8 mouse cellular contexts compared by ENCODE assay signal in genomic region chr2:121474180-121474535, GRCm38 (mm10). TPM values are rescaled to one million over a fixed set of nuclear protein-coding genes. Genes with fewer than 3 reads are reported as not detected.
A peak's percentile ranks its signal among the peaks of the same experiment; 100 is the strongest.
DNase-seq lines count a peak whose midpoint lies in the region; ATAC-seq and TF ChIP-seq lines count a peak whose summit lies in the region.

No protein-coding gene starts in this region.

- no peak for TF ChIP-seq CTCF in left cerebral cortex, adult 2 months (IDR thresholded peaks at IDR 0.05)
- no peak for TF ChIP-seq CTCF in intestine, postnatal 0 days (IDR thresholded peaks at IDR 0.05; ENCODE audit: low read depth)

- peak overlapping the region; percentile 74 for H3K9ac ChIP-seq in embryonic facial prominence, embryonic 13.5 days
- peak overlapping the region; percentile 57; the same call in 1 of the 2 replicates for H3K9ac ChIP-seq in intestine, postnatal 0 days (ENCODE audit: low read depth, low read length)
- H3K9ac ChIP-seq in neural tube, embryonic 12.5 days, result no peak overlapping the region

- H3K27me3 ChIP-seq in embryonic facial prominence, embryonic 13.5 days, result no peaks in the 10 kb centered on the region
- H3K27me3 ChIP-seq in intestine, postnatal 0 days (replicated peaks; ENCODE audit: control insufficient read depth, insufficient read depth, low read length), result no peaks in the 10 kb centered on the region
- no peaks in the 10 kb centered on the region for H3K27me3 ChIP-seq in neural tube, embryonic 12.5 days (replicated peaks)

- H3K27ac ChIP-seq in left cerebral cortex, adult 2 months, result peak overlapping the region; percentile 44; the same call in 1 of the 2 replicates
- peak overlapping the region; percentile 5; the same call in 1 of the 2 replicates for H3K27ac ChIP-seq in embryonic facial prominence, embryonic 13.5 days
- peak overlapping the region; percentile 70 for H3K27ac ChIP-seq in intestine, postnatal 0 days (ENCODE audit: low read depth, low read length)
- no peak overlapping the region for H3K27ac ChIP-seq in neural tube, embryonic 12.5 days

- peak overlapping the region; percentile 75 for H3K4me2 ChIP-seq in embryonic facial prominence, embryonic 13.5 days
- H3K4me2 ChIP-seq in intestine, postnatal 0 days (replicated peaks; ENCODE audit: low read depth), result peak overlapping the region; percentile 75
- H3K4me2 ChIP-seq in neural tube, embryonic 12.5 days (replicated peaks), result peak overlapping the region; percentile 75

- 31% methylated on average over 8 of the region's 8 CpGs for WGBS in embryonic facial prominence, embryonic 13.5 days
- 27% methylated on average over 8 of the region's 8 CpGs for WGBS in intestine, postnatal 0 days
- WGBS in neural tube, embryonic 12.5 days, result 35% methylated on average over 8 of the region's 8 CpGs

- no peaks in the 10 kb centered on the region for H3K4me1 ChIP-seq in embryonic facial prominence, embryonic 13.5 days
- no peaks in the 10 kb centered on the region for H3K4me1 ChIP-seq in intestine, postnatal 0 days (replicated peaks; ENCODE audit: control insufficient read depth, insufficient read depth, low read length)
- no peaks in the 10 kb centered on the region for H3K4me1 ChIP-seq in neural tube, embryonic 12.5 days

- no peak for DNase-seq in left cerebral cortex, adult 2 months (ENCODE audit: extremely low spot score in 1 of 2, low spot score in 2 of 2)
- no peak for DNase-seq in left cerebral cortex, postnatal 14 days (ENCODE audit: low spot score in 2 of 2)
- DNase-seq in natural killer cell, adult 2 months (ENCODE audit: low spot score in 2 of 2), result no peak
- no peak for DNase-seq in thymus, postnatal 36 days
- DNase-seq in embryo, embryonic 9.5 days (ENCODE audit: extremely low spot score), result no peak

- intact Hi-C loops in left cerebral cortex, adult 2 months (cut with DNase I), result loop anchor here (1.0 kb wide), 1 partner anchor 32 kb away; the partner anchor contains the start of genes Mfap1a and Wdr76
- intact Hi-C loops in left cerebral cortex, postnatal 14 days (cut with DNase I), result loop anchor here (5.0 kb wide), 1 partner anchor 33 kb away; the partner anchor contains the start of genes Mfap1a and Wdr76

- peaks cover 10% of the 10 kb centered on the region; the same call in 1 of the 2 replicates for H3K36me3 ChIP-seq in embryonic facial prominence, embryonic 13.5 days
- H3K36me3 ChIP-seq in intestine, postnatal 0 days (ENCODE audit: control insufficient read depth, insufficient read depth), result no peaks in the 10 kb centered on the region
- peaks cover 3% of the 10 kb centered on the region for H3K36me3 ChIP-seq in neural tube, embryonic 12.5 days

- no peaks in the 10 kb centered on the region for H3K9me3 ChIP-seq in embryonic facial prominence, embryonic 13.5 days
- no peaks in the 10 kb centered on the region for H3K9me3 ChIP-seq in intestine, postnatal 0 days (ENCODE audit: control insufficient read depth)
- H3K9me3 ChIP-seq in neural tube, embryonic 12.5 days, result no peaks in the 10 kb centered on the region

- peak overlapping the region; percentile 63 for H3K4me3 ChIP-seq in left cerebral cortex, adult 2 months
- H3K4me3 ChIP-seq in embryonic facial prominence, embryonic 13.5 days, result peak overlapping the region; percentile 64
- H3K4me3 ChIP-seq in intestine, postnatal 0 days (ENCODE audit: low read depth, low read length), result peak overlapping the region; percentile 67
- peak overlapping the region; percentile 61 for H3K4me3 ChIP-seq in neural tube, embryonic 12.5 days

- ATAC-seq in embryonic facial prominence, embryonic 13.5 days (ENCODE audit: insufficient number of reproducible peaks, insufficient read depth, low FRiP score, low TSS enrichment, low read depth), result no peak
- ATAC-seq in intestine, postnatal 0 days, result 0 out of 2 replicates have a peak, but pooled peaks have one; percentile 8
- ATAC-seq in neural tube, embryonic 12.5 days (ENCODE audit: low FRiP score, low read depth), result peak; percentile 54

RNA-seq across cellular contexts. Expression of gene Mfap1b, which starts 0.3 kb away (rescaled TPM):
- total RNA-seq in left cerebral cortex, adult 2 months (2021), result 10 to 100 TPM; 40.9 to 41.5 TPM
- total RNA-seq in left cerebral cortex, postnatal 14 days (2021), result 10 to 100 TPM; 40.3 to 41.8 TPM
- polyA plus RNA-seq in embryonic facial prominence, embryonic 13.5 days (2015; fragmentation: Nextera tagmentation; extraction: Ambion mirVana), result 63.3 and 64.2 TPM in 2 replicates
- polyA plus RNA-seq in intestine, postnatal 0 days (2015; fragmentation: Nextera tagmentation; extraction: Ambion mirVana), result 25.5 and 26.7 TPM in 2 replicates
- 74.2 and 77.8 TPM in 2 replicates for polyA plus RNA-seq in neural tube, embryonic 12.5 days (2016; fragmentation: Nextera tagmentation; extraction: Ambion mirVana)

RNA-seq across cellular contexts. Expression of gene Serinc4, which starts 17.6 kb away (rescaled TPM):
- under 1 TPM; 0.21 to 0.54 TPM for total RNA-seq in left cerebral cortex, adult 2 months (2021)
- total RNA-seq in left cerebral cortex, postnatal 14 days (2021), result under 1 TPM; 0.70 to 0.82 TPM
- 0.55 and 0.65 TPM in 2 replicates for polyA plus RNA-seq in embryonic facial prominence, embryonic 13.5 days (2015; fragmentation: Nextera tagmentation; extraction: Ambion mirVana)
- polyA plus RNA-seq in intestine, postnatal 0 days (2015; fragmentation: Nextera tagmentation; extraction: Ambion mirVana), result 0.05 TPM in 1 of 2 replicates, not detected in the other
- polyA plus RNA-seq in neural tube, embryonic 12.5 days (2016; fragmentation: Nextera tagmentation; extraction: Ambion mirVana), result 0.46 and 0.79 TPM in 2 replicates

RNA-seq across cellular contexts. Expression of gene Hypk, which starts 21.1 kb away (rescaled TPM):
- 10 to 100 TPM; 22.7 to 23.1 TPM for total RNA-seq in left cerebral cortex, adult 2 months (2021)
- 10 to 100 TPM; 14.9 to 18.8 TPM for total RNA-seq in left cerebral cortex, postnatal 14 days (2021)
- polyA plus RNA-seq in embryonic facial prominence, embryonic 13.5 days (2015; fragmentation: Nextera tagmentation; extraction: Ambion mirVana), result 129 and 139 TPM in 2 replicates
- 61.6 and 65.1 TPM in 2 replicates for polyA plus RNA-seq in intestine, postnatal 0 days (2015; fragmentation: Nextera tagmentation; extraction: Ambion mirVana)
- polyA plus RNA-seq in neural tube, embryonic 12.5 days (2016; fragmentation: Nextera tagmentation; extraction: Ambion mirVana), result 97.6 and 113 TPM in 2 replicates

RNA-seq across cellular contexts. Expression of gene Serf2, which starts 25.2 kb away (rescaled TPM):
- 100 to 1,000 TPM; 152 to 164 TPM for total RNA-seq in left cerebral cortex, adult 2 months (2021)
- 100 to 1,000 TPM; 168 to 172 TPM for total RNA-seq in left cerebral cortex, postnatal 14 days (2021)
- polyA plus RNA-seq in embryonic facial prominence, embryonic 13.5 days (2015; fragmentation: Nextera tagmentation; extraction: Ambion mirVana), result 552 and 638 TPM in 2 replicates
- polyA plus RNA-seq in intestine, postnatal 0 days (2015; fragmentation: Nextera tagmentation; extraction: Ambion mirVana), result 608 and 648 TPM in 2 replicates
- polyA plus RNA-seq in neural tube, embryonic 12.5 days (2016; fragmentation: Nextera tagmentation; extraction: Ambion mirVana), result 470 and 490 TPM in 2 replicates

RNA-seq across cellular contexts. Expression of gene Ell3, which starts 30.1 kb away (rescaled TPM):
- not detected for total RNA-seq in left cerebral cortex, adult 2 months (2021)
- total RNA-seq in left cerebral cortex, postnatal 14 days (2021), result not detected
- 12.2 and 22.4 TPM in 2 replicates for polyA plus RNA-seq in embryonic facial prominence, embryonic 13.5 days (2015; fragmentation: Nextera tagmentation; extraction: Ambion mirVana)
- 1.9 and 2.6 TPM in 2 replicates for polyA plus RNA-seq in intestine, postnatal 0 days (2015; fragmentation: Nextera tagmentation; extraction: Ambion mirVana)
- 2.4 and 2.5 TPM in 2 replicates for polyA plus RNA-seq in neural tube, embryonic 12.5 days (2016; fragmentation: Nextera tagmentation; extraction: Ambion mirVana)
